In the genomic region with DNA sequence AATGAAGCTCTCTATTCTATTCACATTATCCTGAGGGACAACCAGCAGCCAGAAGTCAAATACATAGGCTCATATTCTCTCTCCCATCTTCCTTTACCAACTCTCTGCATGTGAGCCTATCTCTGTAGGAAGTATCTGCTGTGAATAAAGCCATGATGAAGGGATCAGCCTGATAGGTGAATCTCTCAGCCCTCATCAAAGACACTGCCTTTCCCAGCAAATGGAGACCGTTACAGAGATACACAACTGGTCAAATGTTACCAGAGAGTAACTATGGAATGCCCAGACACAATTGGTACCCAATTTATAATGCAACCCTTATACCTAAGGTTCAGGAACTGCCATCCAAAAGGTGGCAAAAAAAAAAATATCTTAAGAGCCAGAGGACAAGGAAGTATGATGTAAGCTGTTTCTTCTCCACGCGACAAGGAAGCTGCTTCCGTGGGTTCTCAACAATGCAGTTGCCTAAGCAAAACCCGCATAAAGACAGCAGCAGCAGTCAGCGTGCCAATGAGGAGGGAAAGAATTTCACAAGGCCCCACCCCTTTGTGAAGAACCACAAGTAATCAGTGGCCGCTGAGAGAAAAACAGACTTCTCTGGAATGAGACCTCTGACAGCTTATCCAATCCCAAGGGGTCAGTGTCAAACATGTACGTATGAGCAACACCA, we compare ENCODE assay signal across 12 mouse cellular contexts.
A peak's percentile ranks its signal among the peaks of the same experiment; 100 is the strongest.
DNase-seq lines count a peak whose midpoint lies in the region; ATAC-seq and TF ChIP-seq lines count a peak whose summit lies in the region.
"Had no signal": no experiment of that assay in that cellular context is flagged by ENCODE, and none has a peak within 500 bp of the region (broad histone marks: within the 10 kb centered on the region; RNA-seq: fewer than 3 reads in every experiment).

No protein-coding gene starts in this region.

- no peak for DNase-seq in heart, adult 8-10 months (ENCODE audit: low spot score)
- DNase-seq in adipocyte (ENCODE audit: low spot score): peak; percentile 50
- DNase-seq in heart, postnatal 0 days (ENCODE audit: low spot score): peak; percentile 44
- DNase-seq in lung, postnatal 25 days (ENCODE audit: low spot score): peak; percentile 2
- no peak for DNase-seq in layer of hippocampus, adult 2 months (ENCODE audit: low spot score in 2 of 2)
- DNase-seq in right cerebral cortex, adult 2 months (ENCODE audit: low spot score in 2 of 2): no peak
- no peak for DNase-seq in layer of hippocampus, postnatal 36 days
- DNase-seq: cerebellum, adult 9-10 months; kidney, adult 9 months had no signal

- ATAC-seq in heart, embryonic 14.5 days (ENCODE audit: insufficient number of reproducible peaks, insufficient read depth, low FRiP score, low read depth): 0 out of 2 replicates have a peak, but pooled peaks have one; percentile 26
- ATAC-seq in heart, postnatal 0 days (ENCODE audit: insufficient read depth, low read depth): peak; percentile 53; the same call in 1 of the 2 replicates

- no peak for TF ChIP-seq CTCF in heart, postnatal 0 days (IDR thresholded peaks at IDR 0.05; ENCODE audit: low read depth)
- no peak for TF ChIP-seq CTCF in layer of hippocampus, adult 2 months (conservative IDR thresholded peaks at IDR 0.05)

- H3K36me3 ChIP-seq in heart, embryonic 14.5 days (ENCODE audit: control insufficient read depth, insufficient read depth, low read length): no peaks in the 10 kb centered on the region
- H3K36me3 ChIP-seq in heart, postnatal 0 days (replicated peaks; ENCODE audit: control insufficient read depth, insufficient read depth, low read length): no peaks in the 10 kb centered on the region
- H3K36me3 ChIP-seq: limb, embryonic 15.5 days; neural tube, embryonic 15.5 days had no signal

- TF ChIP-seq EP300 in heart, postnatal 0 days (IDR thresholded peaks at IDR 0.05; ENCODE audit: low read depth): no peak

- peaks cover 3 to 6% of the 10 kb centered on the region in 2 experiments; a peak in 1 of 4 replicates for H3K4me1 ChIP-seq in heart, embryonic 14.5 days (ENCODE audit: control insufficient read depth in 2 of 2, insufficient read depth in 2 of 2, low read length in 2 of 2)
- H3K4me1 ChIP-seq in heart, postnatal 0 days (ENCODE audit: control insufficient read depth, insufficient read depth): no peaks in the 10 kb centered on the region
- H3K4me1 ChIP-seq: limb, embryonic 15.5 days; neural tube, embryonic 15.5 days had no signal

- H3K9ac ChIP-seq in heart, embryonic 14.5 days (ENCODE audit: low read length): no peak overlapping the region
- H3K9ac ChIP-seq in heart, postnatal 0 days (replicated peaks; ENCODE audit: low read depth, low read length): no peak overlapping the region
- H3K9ac ChIP-seq: limb, embryonic 15.5 days; neural tube, embryonic 15.5 days had no signal

- no peaks in the 10 kb centered on the region for H3K9me3 ChIP-seq in heart, embryonic 14.5 days (ENCODE audit: control insufficient read depth, low read length)
- H3K9me3 ChIP-seq in heart, postnatal 0 days (replicated peaks; ENCODE audit: control insufficient read depth, low read length): no peaks in the 10 kb centered on the region
- H3K9me3 ChIP-seq: limb, embryonic 15.5 days; neural tube, embryonic 15.5 days had no signal

- 16% methylated on average over 8 of the region's 8 CpGs for WGBS in heart, embryonic 14.5 days
- WGBS in heart, postnatal 0 days: 21% methylated on average over 8 of the region's 8 CpGs

- H3K27me3 ChIP-seq in heart, embryonic 14.5 days (ENCODE audit: control insufficient read depth, insufficient read depth, low read length): no peaks in the 10 kb centered on the region
- H3K27me3 ChIP-seq in heart, postnatal 0 days (ENCODE audit: control insufficient read depth, insufficient read depth, low read length): no peaks in the 10 kb centered on the region
- H3K27me3 ChIP-seq: limb, embryonic 15.5 days; neural tube, embryonic 15.5 days had no signal

- H3K27ac ChIP-seq in heart, embryonic 14.5 days (replicated peaks in 1 of 2; ENCODE audit: control insufficient read depth in 1 of 2, insufficient read depth in 1 of 2, low read depth in 2 of 2, low read length in 2 of 2): no peak overlapping the region
- no peak overlapping the region for H3K27ac ChIP-seq in heart, postnatal 0 days (ENCODE audit: low read depth)
- H3K27ac ChIP-seq in layer of hippocampus, adult 2 months: no peak overlapping the region
- H3K27ac ChIP-seq: limb, embryonic 15.5 days; neural tube, embryonic 15.5 days had no signal

- H3K4me3 ChIP-seq in heart, embryonic 14.5 days (ENCODE audit: control insufficient read depth in 1 of 2, insufficient read depth in 1 of 2, low read depth in 1 of 2, low read length in 2 of 2): no peak overlapping the region
- no peak overlapping the region for H3K4me3 ChIP-seq in heart, postnatal 0 days (ENCODE audit: low read depth, low read length)
- no peak overlapping the region for H3K4me3 ChIP-seq in layer of hippocampus, adult 2 months
- H3K4me3 ChIP-seq: limb, embryonic 15.5 days; neural tube, embryonic 15.5 days had no signal

- H3K4me2 ChIP-seq in heart, embryonic 14.5 days (ENCODE audit: low read length): peak overlapping the region; percentile 7
- no peak overlapping the region; the same call in 1 of the 2 replicates for H3K4me2 ChIP-seq in heart, postnatal 0 days (ENCODE audit: low read depth, low read length)
- H3K4me2 ChIP-seq: limb, embryonic 15.5 days; neural tube, embryonic 15.5 days had no signal

Comparison
In these comparisons a context has a peak if more than half of its experiments do, and no peak if none do; other contexts are left out.
1. DNase-seq: peak in adipocyte (single experiment), heart, postnatal 0 days (single experiment) and lung, postnatal 25 days (single experiment); none in heart, adult 8-10 months (single experiment), layer of hippocampus, adult 2 months (0 of 2), right cerebral cortex, adult 2 months (0 of 2) and layer of hippocampus, postnatal 36 days (0 of 2).